Mouse (Mus musculus) spleen, adult 12 weeks (tissue): ENCODE data around the gene Wdr34.

ENCODE experiments used
- DNase-seq: peaks from one replicate; pipeline ENCODE4 v3.0.0; 2022; ENCODE audit warnings: low spot score

The Wdr34 gene

DNA sequence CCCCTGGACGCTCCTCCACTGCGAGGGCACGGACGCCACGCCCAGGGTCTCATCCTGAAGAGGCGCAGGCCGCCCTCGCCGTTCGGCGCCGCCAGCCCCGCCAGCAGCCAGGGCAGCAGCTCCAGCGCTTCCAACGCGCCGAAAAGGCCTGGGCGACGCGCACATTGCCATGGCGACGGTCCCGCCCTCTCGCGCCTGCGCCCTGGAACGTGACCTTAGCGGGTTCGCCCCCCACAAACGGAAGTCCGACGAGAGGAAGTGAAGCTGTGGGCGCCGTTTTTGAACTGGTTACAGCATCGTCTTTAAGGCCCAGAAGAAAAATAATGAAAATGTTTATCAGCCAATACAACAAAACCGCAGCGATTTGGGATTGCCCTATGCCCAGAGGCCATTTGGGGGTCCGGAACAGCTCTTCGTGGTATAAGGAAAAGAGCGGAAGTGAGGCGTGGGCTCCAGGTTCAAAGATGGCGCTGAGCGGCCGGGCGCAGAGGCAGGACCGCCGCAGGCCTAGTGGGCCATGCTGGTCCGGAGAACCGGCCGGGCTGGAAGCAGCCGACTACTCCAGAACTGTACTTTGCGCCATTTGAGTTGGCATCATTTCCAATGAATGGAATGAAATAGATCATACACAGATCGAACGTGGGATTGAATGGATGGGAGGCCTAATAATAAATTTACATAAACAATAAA, at the start of gene Wdr34:
TSS of gene Wdr34 (minus strand) at position 183 of the 690 bp plus-strand sequence.
- peak; percentile 96 for DNase-seq

DNA sequence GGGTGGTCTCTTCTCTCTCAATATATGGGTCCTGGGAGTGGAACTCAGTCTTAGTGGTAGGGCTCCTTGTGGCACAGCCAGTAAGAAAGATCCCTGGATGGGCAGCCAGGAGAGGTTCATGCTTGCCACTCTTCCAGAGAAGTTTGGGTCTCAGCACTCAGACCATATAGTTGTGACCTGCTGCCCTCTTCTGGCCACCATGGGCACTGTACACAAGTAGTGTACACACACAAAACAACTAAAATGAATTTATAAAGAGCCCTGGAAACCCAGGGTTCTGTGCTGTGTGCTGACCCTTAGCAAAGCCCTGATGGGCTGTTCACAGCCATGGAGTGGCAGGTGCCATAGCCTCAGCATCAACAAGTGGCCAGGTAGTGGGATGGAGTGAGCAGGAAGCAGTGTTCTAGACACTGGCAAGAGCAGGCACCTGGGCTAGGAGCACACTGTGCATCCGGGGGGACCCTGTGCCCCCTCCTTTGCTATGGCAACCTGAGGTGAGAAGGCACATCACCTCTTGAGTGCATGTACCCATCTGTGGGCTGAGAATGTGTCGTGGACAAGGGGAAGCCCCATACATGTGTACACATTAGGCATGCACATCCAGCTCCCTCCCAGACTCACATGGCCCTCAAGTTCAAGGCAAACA, 47.3 kb upstream of the Wdr34 start:
- DNase-seq = no peak

DNA sequence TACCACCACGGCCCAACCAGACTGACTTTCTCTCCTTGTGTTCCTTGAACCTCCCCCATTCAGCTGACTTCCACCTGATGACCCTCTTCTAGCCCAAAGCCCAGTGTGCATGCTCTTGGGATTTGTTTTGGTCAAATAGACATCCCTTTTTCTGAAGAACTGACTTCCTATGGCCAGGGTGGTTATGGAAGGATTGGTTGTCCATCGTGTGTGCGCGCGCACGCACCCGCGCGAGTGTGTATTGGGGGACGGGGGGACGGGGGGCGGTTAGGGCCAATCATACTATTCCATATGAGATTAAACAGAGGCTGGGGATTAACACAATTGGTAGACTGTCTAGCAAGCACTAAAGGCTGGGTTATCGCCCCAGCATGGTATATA, 45.5 kb upstream of the Wdr34 start:
- no peak for DNase-seq

DNA sequence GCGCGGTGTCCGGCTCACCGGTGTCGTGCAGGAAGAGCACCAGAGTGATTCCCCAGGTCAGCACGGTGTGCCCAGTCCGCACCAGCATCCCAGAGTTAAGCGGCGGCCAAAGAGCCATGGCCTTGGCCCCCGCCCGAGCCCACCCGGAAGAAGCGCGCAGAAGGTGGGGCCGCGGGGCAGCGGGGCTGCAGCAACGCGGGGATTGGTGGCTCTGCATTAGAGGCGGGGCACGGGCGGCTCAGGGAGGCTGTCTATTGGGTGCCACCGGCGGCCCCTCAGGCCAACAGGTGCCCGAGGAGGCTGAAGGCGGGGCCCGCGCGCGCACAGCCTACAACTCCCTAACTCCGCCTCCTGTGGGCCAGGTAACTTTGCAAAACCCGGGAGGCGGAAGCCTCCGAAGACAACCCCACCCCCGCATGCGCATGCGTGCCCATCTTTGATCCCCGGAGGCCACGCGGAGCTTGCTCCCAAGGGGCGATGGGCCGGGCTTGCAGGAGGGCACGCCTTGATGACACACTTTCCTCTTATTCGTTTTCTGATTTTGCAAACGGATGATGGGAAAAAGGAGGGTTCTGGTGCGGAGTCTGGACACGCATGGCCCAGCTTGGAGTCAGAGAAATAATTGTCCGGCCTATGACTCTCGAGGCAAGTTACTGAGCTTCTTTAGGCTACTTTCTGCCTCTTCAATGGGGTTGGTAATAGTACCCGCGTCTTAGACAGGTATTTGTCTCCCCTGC, 45.0 kb upstream of the Wdr34 start, which contains the start of gene Zdhhc12:
TSS of gene Zdhhc12 (minus strand) at position 178 of the 737 bp plus-strand sequence.
- DNase-seq = peak; percentile 93

DNA sequence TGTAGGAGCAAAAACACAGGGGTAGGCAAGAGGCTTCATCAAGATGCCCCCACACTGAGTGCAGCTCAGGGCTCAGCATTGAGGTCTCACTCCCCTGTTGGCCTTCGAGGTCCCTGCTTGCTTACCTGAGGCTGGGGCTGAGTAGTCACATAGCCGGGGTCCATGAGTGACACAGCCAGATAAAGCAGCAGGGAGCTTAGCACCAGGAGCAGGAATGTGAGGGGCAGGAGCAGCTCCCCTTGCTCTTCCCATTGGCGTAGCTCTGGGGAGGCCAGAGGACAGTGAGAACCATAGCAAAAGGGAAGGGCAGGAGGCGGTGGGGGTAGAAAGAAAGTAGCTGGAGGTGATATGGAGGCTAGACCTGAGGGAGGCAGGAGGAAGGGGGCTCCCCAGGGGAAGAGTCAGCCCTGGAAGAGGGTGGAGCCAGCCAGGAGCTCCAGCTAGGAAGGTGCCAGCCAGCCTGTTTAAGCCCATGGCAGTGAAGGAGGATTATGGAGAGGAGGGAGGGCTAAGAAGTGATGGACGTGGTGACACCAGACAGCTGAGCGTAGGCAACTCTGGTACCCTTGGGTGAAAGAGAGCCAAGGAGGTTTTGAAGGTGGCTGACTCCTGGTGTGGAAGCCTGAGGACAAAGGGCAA, 43.7 kb upstream of the Wdr34 start:
- no peak for DNase-seq

DNA sequence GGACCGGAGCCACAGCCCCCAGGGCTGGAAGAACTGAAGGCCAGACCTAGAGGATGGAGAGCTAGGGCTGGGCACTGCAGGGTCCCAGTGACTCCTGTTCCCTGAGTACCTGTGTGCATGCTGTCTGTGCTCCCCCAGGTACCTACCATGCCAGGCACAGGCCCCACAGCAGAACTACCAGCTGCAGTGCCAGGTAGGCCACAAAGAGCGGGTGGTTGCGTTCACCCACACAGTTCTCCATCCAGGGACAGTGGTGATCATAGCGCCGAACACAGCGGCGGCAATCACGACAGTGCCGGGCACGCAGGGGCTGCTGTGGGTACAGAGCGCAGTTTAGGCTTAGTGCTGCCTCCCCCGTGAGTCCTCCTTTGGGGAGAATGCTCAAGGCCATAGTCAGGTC, 42.8 kb upstream of the Wdr34 start:
- DNase-seq = no peak

DNA sequence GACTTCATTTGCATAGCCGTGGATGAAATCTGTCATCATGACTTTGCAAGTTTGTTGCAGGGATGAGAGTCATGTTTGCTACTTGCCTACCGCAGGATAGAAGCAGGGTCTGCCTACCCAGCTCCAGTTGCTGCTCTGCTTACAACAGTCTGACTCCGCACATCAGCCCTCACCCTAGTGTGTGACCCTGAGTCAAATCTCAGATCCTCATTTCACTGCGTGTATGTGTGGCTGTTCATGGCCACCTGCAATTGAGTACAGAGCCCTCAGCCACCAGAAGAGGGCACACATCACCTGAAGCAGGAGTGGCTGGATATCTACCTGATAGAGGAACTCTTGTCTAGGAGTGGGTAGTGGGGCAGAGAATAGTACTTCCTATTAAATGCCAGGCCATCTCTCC, 38.6 kb upstream of the Wdr34 start:
- no peak for DNase-seq

DNA sequence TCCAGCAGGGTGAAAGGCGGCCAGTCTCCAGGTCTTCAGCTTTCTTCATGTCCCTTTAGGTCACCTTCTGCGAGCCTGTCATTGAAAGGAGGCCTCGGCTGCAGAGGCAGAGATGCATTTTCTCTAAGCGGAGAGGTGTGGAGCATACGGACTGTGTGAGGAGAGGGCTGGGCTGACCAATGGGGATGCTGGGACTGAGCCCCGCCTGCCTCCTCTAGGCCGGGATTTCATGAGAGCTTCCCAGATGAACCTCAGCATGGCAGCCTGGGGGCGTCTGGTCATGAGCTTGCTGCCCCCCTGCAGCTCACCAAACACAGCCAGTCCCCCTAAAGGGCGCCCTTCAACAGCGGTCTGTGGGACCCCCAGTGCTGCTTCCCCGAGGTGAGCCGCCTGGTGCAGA, 36.0 kb upstream of the Wdr34 start:
- DNase-seq = no peak

DNA sequence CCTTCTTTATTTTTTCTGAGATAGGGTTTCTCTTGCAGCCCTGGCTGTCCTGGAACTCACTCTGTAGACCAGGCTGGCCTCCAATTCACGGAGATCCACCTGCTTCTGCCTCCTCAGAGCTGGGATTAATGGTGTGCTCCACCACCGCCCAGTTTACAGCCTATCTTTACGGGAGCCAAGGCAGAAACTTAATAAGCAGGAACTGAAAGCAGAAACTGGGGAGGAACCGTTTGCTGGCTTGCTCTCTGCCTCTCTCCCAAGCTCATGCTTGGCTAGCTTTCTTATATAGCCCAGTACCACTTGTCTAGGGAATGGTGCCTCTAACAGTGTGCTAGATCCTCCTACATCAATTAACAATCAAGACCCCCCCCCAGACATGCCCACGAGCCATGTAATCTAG, 35.4 kb upstream of the Wdr34 start:
- no peak for DNase-seq

DNA sequence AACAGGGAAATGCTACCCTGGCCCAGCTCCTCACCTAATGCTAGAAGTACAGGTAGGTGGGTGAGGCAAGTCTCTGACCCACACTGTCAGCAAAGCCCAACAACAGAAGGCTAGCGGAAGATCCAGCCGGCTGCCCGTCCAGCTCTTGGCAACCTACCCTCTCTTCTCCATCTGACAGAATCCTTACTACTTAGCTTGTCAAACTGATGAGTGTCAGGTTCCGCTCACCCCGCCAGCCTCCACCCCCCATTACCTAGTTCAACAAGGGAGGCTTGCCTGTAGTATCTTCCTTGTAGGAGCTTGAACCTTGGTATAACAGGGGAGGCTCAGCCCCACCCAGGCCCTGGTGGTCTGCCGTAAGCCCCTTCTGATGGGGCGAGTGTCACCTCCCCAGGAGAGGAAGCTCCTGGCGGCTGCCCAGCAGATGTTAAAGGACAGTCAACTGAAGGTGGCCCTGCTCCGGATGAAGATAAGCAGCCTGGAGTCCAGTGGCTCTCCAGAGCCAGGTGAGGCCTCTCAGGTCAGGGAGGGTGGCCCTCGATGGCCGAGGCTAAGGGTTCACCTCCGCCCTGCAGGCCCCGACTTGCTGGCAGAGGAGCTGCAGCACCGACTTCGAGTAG, 31.6 kb upstream of the Wdr34 start:
- DNase-seq = no peak

DNA sequence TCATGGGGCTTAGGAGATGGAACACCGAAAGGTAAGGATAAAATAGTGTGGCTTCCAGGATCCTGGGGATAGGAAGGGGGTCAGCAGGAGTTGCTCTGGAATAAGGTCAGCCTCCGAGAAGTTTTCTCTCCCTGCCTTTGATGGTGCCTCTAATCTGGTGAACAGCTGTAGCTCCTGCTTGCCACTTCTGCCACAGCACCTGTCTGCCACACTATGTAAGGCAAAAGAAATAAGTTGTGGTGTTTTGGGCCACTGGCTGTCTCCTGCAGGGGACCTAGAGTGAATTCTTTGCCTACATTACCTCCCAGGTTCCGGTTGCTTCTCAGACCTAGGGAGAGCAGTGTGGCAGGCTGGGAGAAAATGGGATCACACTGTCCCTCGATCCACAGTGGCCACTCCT, 30.1 kb upstream of the Wdr34 start:
- DNase-seq = no peak

DNA sequence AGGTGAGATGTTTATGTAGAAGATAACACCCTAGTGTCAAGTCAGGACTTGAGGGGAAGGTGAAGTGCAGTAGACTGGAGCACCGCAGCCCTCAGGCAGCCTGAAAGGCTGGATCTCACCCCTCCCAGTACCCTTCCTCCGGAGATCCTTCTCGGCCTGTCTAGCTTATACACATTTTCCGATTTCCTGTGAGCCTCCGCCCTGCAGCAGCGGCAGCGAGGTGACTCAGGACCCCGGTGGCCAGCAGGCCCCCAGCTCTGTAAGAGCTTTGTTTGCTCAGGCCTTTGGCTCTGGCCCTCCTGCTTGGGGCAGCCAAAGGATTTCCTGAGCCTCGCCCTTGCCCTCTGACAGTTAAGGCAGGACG, 29.6 kb upstream of the Wdr34 start:
- no peak for DNase-seq

DNA sequence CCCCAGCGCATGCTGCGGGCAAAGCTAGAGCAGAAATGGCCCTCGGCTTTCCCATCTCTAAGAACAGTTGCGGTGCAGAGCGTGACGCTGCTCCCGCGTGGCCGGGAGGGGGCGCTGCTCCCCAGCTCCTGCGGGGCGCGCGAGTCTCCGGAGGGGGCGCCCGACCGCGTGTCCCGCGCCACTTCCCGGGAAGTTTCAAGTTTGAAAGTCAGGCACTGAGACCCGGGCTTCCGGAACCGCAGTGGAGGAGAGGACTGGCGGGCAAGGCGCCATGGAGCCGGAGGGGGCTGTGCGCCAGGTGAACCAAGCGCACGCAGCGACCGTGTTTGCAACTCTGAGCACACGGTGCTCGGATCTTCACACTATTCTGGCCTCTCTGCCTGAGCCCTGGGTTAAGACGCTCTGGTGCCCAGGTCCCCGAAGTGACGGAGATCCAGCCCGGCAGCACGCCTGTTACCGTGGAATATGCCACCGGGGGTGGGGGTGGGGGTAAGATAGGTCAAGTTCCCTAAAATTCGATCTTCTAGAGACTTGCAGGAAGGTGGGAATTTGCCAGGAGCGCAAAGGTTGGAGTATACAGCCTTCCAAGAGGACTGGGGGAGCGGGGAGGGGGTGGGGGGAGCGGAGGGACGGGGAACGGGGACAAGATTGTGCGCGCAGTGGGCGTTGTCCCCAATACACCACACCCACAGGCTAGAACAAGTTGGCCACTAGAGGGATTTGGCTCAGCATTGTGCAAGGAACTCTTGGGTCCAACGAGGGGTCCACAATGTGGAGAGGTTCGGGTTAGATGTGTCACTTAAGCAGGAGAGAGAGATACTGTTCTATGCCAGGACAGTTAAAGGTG, 29.0 kb upstream of the Wdr34 start, which contains the start of gene Pkn3:
TSS of gene Pkn3 (plus strand) at position 183 of the 847 bp plus-strand sequence.
- DNase-seq = peak; percentile 75

DNA sequence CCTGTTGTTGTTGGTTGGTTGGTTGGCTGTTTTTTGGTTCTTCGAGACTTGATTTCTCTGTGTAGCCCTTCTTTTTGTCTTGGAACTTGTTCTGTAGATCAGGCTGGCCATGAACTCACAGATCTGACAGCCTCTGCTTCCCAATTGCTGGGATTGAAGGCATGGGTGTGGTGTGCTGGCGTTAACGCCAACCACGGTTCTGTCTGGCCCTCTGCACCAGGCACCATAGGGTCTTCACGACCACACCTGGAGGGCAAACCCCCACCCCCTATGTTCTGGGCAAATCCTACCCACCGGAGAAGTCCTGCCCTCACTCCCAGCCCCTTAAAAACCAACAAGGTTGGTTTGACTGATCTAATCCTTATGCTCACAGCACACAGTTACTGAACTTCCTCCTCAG, 28.3 kb upstream of the Wdr34 start:
- no peak for DNase-seq

DNA sequence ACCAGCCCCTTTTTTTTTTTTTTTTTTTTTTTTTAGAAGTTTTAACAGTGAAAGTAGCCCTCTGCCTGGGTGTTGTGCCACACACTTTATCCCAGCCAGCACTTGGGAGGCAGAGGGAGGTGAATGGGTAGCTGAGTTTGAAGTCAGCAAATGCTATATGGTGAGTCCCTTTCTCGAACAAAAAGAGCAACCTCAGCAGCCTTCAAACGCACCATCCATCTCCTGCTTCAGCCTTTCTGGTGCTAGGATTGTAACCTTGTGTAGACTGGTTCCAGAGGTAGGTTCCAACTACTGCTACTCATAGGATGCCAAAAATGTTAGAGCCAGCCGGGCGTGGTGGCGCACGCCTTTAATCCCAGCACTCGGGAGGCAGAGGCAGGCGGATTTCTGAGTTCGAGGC, 27.8 kb upstream of the Wdr34 start:
- no peak for DNase-seq

DNA sequence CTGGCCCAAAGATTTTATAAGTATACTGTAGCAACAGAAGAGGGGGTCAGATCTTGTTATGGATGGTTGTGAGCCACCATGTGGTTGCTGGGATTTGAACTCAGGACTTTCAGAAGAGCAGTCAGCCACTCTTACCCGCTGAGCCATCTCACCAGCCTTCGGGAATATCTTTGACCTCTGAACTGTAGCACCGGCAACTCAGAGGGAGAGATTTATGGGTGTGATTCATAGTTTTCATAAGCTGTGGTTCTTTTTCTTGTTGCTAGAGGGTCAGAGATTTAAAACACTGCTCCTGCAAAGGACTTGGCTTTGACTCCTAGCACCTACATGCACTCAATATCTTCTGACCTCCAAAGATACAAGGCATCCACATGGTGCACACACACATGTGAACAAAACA, 26.9 kb upstream of the Wdr34 start:
- no peak for DNase-seq

DNA sequence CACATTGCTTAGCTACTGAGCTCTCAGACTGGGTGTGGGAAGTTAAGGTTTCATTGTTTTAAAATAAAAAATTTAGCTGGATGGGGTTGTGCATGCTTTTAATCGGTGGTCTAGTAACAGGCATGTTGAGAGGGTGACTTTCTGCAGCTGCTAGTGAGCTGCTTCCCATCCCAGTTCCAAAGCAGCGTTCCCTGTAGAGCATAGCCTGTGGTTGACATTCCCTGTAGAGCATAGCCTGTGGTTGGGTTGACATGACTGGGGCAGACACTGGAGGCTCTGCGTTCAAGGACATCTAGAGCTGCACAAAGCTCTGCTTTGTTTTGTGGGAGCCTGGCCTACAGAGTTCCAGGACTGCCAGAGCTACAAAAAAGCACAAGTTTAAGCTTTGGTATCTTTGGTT, 24.6 kb upstream of the Wdr34 start:
- DNase-seq = no peak

DNA sequence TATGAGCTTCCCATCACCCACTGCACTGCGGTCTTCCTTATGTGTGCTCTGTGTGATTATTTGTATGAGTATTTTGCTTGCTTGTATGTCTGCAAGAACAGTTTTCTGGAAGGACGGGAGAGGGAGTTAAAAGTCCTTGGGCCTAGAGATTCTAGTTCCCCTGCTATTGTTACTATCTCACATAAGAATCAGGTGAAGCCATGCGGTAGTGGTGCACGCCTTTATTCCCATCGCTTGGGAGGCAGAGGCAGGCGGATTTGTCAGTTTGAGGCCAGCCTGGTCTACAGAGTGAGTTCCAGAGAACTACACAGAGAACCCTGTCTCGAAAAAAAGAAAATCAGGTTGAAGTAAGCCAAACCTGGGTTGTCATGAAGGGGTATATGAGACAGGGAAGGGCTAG, 24.2 kb upstream of the Wdr34 start:
- DNase-seq = no peak

DNA sequence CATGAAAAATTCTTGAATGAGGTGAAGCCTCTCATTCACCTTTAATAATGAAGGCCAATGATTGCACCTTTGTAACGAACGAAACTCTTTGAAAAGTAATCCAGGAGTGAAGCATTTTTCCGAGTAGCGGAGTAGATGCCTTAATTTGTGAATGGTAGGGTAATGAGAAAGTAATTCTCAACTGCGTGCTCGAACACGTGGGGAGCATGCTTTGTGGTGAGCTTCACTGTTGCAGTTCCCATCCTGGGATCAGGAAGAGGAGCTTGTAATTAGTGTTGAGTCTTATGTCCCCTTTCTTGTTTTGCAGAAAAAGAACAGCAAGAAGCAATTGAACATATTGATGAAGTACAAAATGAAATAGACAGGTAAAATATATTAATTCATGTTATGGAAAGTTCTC, 19.3 kb upstream of the Wdr34 start:
- DNase-seq = no peak

DNA sequence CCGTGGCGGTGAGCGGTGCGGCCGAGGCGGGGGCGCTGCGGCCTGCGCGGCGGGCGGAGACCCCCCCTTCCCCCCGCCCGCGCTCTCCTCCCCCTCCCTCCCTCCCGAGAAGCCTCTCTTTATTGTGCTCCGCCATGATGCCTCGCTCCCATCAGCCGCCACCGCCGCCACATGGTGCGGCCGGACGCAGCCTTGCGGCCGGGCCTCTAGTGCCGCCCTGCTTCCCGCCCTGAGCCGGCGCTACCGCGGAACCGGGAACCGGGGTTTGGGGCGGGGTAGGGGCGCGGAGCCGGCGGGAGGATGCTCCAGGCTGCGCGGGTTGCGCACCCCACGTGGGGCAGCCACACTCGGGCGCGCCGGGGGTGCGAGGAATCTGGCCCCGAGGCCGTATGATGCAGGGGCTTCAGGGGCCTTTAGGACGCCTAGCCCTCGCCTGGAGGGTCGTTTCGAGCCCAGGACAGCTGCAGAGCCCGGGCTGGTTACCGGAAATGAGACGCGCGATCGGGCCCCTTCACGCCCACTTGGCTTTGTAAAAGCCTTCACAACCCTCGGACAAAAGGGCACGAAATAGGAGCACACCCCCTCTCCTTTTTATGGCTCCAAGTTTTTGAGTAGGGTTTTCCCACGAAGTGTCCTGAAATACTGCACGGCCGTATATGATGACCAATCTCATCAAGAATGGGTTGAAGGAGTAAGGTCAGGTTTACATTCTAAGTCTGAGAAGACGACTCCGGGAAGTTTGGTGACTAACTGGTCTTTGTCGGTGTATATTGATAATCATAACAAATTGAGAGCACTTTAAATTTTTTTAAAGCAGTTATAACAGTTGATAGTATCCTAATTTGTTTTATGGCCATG, 18.6 kb upstream of the Wdr34 start:
- DNase-seq = peak; percentile 40
